Mouse (Mus musculus): ENCODE results near the gene Pgrmc2.

Pgrmc2 gene

DNA sequence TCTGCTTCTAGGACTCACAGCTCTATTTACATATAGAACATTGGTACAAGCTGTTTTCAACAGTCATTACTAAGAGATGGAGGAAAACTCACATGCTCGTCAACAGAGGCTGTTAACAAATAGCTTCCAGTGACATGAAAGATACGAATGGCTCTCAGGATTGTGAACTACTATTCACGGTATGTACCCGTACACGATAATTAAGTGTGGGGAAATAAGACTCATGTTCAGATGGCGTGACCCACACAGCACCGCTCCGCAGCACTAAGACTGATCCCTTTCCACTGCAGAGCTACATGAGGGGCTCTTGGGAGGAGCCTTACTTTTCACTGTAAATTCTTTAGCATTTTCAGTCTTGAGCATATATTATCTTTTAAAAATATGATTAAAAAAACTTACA is 7.5 kb downstream of the Pgrmc2 start:
- no peak for DNase-seq (ENCODE audit: low read depth, low spot score)

DNA sequence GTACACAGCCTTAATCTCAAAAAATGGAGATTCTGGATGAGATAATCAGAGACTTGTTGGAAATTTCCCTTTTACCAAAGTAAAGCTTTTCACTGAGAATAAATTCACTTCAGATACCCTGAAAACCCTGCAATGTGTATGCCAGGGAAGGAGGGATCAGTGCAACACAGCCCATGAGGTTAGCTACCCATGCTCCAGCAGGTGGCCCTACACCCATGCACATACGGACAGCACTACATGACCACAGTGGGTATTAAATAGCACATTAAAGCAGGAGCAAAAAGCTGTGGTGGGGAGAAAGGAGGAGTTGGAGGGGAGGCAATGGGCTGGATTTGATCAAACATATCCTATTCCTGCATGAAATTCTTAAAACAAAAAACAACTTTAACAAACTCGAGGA is 12.3 kb downstream of the Pgrmc2 start:
- DNase-seq (ENCODE audit: low read depth, low spot score) = no peak

DNA sequence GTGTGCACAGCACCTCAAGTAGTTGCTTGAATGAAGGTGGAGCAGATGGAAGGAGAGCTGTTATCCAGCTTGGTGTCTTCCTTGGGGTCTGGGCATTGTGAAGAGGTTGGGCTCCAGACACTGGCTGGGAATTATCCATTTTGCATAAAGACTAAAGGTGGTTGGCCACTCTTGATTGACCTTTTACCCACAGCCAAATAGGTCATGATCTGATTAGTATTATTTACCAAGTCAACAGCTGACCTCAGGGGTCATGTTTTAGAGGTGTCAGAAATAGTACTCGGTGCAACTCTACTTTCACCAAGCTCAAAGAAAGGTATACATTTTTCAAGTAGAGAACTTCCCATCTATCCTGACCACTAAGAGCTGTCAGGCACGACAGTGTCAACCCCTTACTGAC is 17.5 kb downstream of the Pgrmc2 start:
- DNase-seq (ENCODE audit: low read depth, low spot score) = no peak

DNA sequence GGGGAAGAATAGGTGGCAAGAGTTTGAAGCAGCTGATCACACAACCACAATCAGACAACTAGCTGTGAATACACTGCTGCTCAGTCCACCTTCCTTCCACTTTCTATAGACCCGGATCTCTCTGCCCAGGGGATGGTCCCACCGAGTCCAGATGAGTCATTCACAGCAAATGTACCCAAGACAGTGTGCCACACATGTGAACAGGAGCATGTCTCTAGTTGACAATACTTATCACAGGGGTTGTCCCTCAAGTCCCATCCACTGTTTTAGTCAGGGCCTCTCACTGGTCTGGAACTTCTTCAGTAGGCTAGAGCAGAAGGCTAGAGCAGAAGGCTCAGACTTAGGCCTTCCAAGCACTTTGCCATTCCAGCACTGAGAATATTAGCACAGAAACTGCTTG is 20.1 kb downstream of the Pgrmc2 start:
- DNase-seq (ENCODE audit: low read depth, low spot score) = no peak

DNA sequence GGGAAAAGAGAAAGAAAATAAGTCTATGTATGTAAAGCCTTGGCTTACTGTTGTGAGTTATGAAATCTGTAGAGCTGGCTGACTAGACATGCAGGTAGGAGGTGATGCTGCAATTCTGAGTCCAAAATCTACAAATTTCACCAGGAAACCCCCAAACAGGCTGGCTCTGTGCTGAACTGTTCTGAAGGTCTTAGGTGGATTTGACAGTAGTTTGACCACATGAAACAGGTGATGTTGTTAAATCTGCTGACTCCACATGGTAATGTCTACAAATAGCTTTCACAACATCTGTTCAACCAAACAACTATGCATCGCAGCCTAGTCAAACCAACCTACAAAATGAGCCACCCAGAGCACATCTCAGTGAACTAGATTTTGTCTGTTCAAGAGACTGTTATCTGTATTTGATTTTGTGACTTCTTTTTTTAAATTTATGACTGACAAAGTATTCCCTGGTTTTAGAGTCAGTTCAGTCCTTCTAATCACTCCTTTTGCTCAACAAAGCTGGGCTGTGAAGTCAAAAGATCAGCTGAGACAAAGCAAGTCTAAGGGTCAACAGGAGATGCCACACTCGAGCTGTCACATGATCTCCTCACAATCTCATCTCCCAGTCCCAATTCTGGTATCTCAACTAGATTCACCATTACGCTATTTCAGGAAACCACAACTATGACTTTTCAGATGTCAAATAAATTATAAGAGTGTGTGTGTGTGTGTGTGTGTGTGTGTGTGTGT is 20.8 kb downstream of the Pgrmc2 start:
- no peak for DNase-seq (ENCODE audit: low read depth, low spot score)

DNA sequence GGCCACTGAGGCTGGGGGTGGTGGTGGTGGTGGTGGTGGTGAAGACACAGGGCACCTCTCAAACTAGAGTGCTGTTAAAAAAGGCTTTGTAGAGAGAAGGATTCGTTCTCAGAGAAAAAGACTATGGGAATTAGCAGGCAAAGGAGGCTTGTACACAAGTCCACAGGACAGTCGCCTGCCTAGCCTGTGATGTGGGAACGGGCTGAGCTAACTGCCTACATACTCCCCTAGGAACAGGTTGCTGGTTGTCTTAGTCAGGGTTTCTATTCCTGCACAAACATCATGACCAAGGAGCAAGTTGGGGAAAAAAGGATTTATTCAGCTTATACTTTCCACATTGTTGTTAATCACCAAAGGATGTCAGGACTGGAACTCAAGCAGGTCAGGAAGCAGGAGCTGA is 23.6 kb downstream of the Pgrmc2 start:
- no peak for DNase-seq (ENCODE audit: low read depth, low spot score)

DNA sequence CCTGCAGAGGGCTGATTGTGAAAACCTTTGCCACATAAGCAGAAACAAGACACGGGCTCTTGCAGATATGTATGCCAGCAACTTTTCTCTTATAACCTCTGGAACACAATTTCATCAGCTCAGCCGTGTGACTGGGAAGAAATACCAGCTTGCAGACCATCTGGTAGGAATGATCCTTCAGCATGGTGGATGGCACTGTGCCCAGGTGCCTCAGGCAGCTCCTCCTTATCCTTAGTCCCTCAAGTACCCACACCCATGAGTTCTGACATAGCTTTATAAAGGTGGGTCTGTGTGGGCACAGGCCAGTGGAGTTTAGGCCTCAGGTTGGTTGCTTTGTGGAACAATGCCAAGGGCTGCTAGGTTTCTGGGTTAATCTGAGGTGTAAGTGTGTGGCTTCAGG is 24.5 kb downstream of the Pgrmc2 start:
- DNase-seq (ENCODE audit: low read depth, low spot score) = no peak

DNA sequence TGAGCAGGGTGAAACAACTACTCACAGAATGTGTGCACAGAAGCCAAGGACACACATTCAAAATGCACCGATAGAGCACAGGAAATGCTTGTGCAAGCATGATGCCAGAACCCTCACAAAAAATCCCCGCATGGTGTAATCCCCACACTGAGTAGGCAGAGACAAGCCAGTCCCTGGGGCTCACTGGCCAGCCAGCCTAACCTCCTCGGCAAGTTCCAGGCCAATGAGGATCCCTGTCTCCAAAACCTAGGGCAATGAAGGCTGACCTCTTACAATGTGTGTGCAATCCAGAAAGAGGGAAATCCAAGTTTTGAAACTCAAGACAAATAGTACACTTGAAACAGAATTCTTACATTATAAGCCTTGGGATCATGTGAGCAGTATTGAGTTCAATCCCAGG is 29.5 kb downstream of the Pgrmc2 start:
- DNase-seq (ENCODE audit: low read depth, low spot score) = no peak

DNA sequence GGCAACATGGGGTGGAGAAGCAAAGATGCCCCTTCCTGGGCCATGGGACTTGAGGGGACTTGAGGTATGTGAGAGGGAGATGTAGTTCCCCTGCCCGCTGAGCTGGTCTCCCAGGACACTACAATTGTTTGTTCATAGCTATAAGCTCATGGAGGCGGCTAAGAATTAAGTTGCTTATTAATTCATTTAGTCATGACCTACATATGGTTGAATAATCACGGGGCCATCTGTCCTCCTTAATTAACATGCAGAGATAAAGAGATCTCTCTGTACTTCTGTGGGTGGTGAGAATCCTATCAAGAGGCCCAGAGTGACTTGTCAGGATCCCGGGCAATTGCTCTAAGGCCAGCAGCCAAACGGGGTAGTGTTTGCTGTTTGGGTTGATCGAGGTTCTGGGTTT is 35.0 kb downstream of the Pgrmc2 start:
- no peak for DNase-seq (ENCODE audit: low read depth, low spot score)

DNA sequence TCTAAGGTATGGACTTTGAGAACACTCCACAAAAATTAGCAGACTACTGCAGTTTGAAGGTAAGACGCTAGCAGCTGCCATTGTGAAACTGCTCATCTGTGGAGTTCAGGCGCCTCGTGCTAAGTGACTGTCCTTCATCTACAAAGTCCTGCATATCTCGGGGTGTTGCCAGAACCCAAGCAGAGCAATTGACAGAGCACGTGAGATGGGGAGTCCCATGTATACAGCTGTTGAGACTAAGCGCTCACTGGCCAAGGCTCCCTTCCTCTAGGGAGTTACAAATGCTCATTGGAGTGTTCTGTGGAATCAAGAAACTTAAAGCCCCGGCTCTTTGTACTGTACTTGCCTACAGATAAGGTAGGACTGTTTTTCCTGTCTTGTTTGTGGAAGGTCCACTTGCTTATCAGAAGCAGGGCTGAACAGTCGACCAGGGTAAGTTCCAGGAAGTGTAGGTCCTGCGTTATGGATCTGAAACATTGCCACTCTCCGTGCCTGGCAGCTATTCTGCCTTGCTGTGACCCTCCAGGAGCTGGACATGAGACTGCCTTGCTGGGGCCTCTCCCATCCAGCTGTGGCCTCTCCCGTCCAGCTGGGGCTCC is 39.0 kb downstream of the Pgrmc2 start:
- no peak for DNase-seq (ENCODE audit: low read depth, low spot score)

DNA sequence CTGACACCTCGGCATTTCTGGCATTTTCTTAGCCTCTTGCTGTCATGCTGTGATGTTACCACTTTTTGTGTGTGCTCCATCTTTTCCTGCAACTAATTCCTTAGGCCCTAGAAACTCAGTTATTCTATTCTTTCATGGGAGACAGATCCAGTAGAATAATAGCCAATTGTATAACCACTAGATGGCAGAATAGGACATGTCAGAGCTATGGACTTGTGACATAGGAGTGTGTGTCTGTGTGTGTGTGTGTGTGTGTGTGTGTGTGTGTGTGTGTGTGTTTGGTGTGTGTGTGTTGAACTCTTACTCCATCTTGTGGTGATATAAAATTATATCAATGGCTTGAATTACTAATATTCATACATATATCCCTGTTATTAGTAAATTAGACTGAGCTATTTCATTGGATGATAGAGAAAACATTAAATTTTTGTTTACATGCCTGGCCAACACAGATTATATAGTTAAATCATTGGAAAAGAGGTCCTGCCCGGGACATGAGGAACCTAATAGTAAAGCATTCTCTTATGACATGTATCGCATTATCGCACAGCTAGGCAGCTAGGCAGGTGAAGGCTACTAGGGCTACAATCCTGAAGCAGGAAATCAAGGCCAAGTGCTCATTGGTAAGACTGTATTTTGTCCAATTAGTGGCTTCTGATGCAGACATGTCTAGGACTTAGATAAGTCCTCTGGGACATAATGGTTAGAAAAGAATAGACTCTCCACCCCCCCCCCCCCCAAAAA is 40.5 kb downstream of the Pgrmc2 start:
- DNase-seq (ENCODE audit: low read depth, low spot score) = peak; percentile 23

DNA sequence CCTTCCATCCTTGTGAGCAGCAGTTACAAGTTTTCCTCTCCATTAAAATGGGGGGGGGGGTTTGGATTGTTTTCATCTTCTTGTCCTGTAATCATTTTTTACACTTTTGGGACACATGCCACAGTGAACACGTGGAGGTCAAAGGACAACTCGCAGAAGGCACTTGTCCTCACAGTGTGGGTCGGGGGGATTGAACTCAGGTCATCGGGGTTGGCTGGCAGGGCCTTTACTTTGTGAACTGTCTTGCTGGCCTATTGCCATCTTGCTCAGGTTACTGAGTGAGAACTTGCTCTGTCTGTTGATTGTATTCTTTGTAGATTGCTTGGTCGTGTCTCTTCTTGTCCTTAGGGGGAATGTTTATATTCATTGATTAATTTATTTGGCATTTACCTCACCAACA is 41.6 kb downstream of the Pgrmc2 start:
- DNase-seq (ENCODE audit: low read depth, low spot score) = no peak

DNA sequence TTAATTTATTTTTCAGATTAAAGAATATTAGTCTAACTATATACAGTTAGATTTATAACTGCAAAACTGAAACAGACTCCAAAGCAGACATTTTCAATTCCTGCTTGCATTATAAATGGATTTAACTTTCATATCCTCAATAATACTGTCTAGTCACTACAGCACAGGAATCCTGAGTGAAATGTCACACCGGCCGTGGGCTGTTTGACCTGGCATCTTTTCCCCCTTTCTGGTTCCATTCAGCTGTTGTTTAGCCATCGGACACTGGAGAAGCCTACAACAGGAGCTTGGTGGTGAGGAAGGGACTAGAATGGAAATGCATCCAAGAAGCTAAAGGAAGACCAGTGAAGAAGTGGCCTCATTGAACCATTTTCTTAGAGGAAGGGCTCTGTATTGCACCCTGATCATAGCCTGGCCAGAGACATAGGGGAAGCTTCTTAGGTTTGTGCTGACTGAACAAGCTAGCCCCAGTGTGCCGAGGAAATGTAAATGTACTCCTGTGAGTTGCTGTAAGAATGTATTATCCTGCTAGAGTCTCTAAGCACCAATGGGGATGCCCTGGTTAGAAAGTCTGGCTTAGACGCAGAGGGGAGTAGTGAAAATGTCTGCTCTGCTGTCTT is 44.4 kb downstream of the Pgrmc2 start:
- no peak for DNase-seq (ENCODE audit: low read depth, low spot score)

DNA sequence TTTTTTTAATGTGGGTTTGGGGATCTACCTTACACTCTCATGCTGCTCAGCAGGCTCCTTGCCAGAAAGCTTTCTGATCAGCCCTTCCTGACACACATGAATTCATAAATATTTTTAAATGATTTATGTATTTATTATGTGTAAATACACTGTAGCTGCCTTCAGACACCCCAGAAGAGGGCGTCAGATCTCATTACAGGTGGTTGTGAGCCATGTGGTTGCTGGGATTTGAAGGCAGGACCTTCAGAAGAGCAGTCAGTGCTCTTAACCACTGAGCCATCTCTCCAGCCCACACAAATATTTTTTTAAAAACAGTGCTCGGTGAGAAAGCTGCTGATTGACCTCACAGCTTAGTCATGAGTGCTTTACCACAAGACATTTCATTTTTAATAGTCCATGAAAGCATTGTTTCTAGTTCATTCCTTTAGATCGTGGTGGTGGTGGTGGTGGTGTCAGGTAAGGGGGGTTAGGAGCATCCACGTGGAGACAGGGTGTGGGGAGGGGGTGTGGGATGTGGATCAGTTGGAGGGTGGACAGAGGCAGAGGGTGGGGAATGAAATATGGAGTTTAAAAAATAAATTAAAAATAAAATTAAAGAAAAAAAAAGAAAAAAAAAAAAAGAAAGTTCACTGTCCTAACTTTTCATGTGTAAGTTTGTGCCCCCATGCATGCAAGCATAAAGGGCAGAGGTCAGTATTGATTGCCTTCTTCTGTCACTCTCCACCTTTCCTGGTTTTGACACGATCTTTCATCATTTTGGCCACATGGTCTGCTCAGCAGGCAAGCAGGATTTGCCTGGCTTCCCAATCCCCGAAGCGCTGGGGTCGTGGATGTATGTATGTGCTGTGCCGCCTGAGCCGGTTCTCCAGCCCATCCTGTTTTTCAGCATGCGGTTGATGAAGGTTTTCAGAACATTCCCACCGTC is 51.3 kb downstream of the Pgrmc2 start:
- no peak for DNase-seq (ENCODE audit: low read depth, low spot score)

DNA sequence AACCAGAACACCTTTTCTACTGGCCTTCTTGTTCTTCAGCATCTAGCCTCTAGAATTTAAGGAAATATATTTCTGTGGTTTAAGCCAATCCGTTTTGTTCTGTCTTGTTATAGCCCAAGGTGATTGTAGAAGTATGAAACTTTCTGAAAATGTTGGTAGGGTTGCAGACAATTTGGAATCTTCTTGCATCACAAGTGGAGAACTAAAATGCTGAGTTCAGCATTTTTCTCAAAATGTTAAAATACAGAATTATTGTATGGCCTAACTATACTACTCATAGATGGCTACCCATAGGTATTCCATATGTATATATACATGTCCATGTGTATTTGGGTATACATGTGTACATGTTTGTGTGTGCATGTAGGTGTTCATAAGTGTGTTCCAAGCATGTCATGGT is 52.1 kb downstream of the Pgrmc2 start:
- no peak for DNase-seq (ENCODE audit: low read depth, low spot score)

DNA sequence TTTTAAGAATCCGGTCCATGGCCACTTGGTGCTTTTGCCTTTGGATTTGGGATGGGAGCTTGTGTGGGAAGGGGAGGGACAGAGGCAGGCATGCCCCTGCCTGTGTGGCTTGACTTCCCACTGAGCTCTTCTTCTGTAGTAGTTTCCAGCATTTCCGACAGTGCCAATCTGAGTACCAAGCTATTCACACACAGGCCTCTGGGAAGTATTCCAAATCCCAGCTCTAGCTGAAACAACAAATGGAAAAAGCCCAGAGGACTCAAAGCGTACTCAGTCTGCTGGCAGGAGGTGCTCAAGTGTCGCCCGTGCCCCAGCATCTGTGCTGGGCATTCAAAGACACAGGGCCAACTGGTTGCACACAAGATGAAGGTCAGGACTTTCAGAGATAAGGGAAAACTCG is 60.9 kb downstream of the Pgrmc2 start:
- no peak for DNase-seq (ENCODE audit: low read depth, low spot score)

DNA sequence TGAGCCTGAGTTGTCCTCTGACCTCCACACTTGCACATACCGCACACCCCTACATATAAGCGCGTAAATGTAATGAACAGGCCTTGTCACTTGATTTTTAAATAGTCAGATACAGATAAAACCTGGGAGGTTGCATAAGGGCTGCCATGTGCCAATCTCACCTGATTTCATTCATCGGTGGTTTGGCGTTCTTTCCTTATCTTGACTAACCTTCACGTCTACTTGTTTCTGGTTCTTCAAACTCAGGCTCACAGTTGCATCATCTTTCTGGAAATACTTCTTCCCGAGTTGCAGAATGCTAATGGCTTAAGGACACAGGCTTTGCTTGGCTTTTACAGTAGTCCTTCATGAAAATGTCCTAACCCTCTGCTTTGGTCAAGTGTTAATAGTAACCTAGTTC is 62.2 kb downstream of the Pgrmc2 start:
- no peak for DNase-seq (ENCODE audit: low read depth, low spot score)

DNA sequence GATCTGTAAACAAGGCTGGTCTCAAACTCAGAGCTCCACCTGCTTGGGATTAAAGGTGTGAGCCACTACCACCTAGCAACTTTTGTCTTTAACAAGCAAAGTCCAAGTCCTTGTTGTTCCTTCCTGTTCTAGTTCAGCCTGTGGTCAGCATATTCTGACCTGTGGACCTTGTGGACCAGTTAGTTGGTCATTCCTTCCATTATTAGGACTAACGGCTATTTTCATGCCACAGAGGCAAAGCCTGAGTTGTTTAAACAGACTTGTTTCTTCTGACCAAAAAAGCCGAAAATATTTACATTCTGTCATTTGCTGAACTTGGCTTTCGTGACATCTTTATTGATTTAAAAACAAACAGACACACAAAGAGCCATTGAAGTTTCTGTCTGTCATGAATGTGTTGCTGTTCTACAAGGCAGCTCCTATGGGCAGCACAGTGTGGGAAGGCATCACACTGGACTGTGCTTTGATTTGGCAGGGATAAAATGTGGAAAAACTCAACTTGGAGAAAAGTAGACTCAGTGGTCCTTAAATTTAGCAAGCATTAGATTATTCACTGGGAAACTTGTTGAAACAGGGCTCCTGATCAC is 64.7 kb downstream of the Pgrmc2 start:
- no peak for DNase-seq (ENCODE audit: low read depth, low spot score)
